Mouse (Mus musculus) megakaryocyte, embryonic 14.5 days (primary cell): ENCODE measurements around the gene Serpinb1c. TPM values are rescaled to one million over a fixed set of nuclear protein-coding genes. Genes with fewer than 3 reads are reported as not detected.
"Not testable (repeated sequence)": the region's sequence is repeated elsewhere in the genome, so short reads cannot be mapped to it uniquely, and the experiment has no call there.

Experiments
- H3K27me3 ChIP-seq: replicated peaks from 2 replicates; pipeline ENCODE3; 2012; ENCODE audit warnings: inconsistent platforms
- H3K36me3 ChIP-seq: replicated peaks from 2 replicates; pipeline ENCODE3; 2012; ENCODE audit warnings: low read length, inconsistent platforms, mixed read lengths
- H3K4me1 ChIP-seq: 2 replicates; pipeline ENCODE4 v1.6.1; 2012; ENCODE audit warnings: inconsistent platforms
- H3K4me3 ChIP-seq: replicated peaks from 2 replicates; pipeline ENCODE3; 2012; ENCODE audit warnings: moderate library complexity, mild to moderate bottlenecking, inconsistent platforms
- H3K9me3 ChIP-seq: 2 replicates; pipeline ENCODE4 v1.6.1; 2012; ENCODE audit warnings: inconsistent platforms
- FLI1 ChIP-seq: IDR thresholded peaks from 2 replicates; pipeline ENCODE4 v1.6.1; 2012; ENCODE audit warnings: low read length, inconsistent platforms, mixed read lengths
- GATA1 ChIP-seq: IDR thresholded peaks from 3 replicates; pipeline ENCODE4 v1.6.1; 2012; ENCODE audit warnings: mixed read lengths, low read length, inconsistent platforms, borderline replicate concordance
- polyA plus RNA-seq: library from polyadenylated mRNA; stranded (reverse); fragments of >175 nt; gene quantifications from 2 replicates; pipeline ENCODE4 v1.2.3, GENCODE M21; 2012; ENCODE audit warnings: low replicate concordance; ENCODE audit not compliant: insufficient read depth

The Serpinb1c gene
- polyA plus RNA-seq: not detected in 2 replicates

GRCm38 (mm10) chr13:32898111-32898510, at the start of gene Serpinb1c:
Gene Serpinb1c, minus strand, starts transcription at chr13:32898211.
- Histone ChIP-seq H3K9me3 (no peaks in the 10 kb centered on the region), H3K27me3 (peaks cover 12% of the 10 kb centered on the region), H3K36me3 (no peaks in the 10 kb centered on the region), H3K4me1 (peaks cover 10% of the 10 kb centered on the region), H3K4me3 (no peak within 1 kb of the TSS)
- TF ChIP-seq GATA1 (no peak), FLI1 (no peak)

GRCm38 (mm10) chr13:32939191-32939590, 41.2 kb upstream of the Serpinb1c start:
- not testable (repeated sequence) for H3K36me3 ChIP-seq, H3K27me3 ChIP-seq, H3K4me3 ChIP-seq, H3K9me3 ChIP-seq
- peaks cover 14% of the 10 kb centered on the region for H3K4me1 ChIP-seq

GRCm38 (mm10) chr13:32938275-32938674, 40.3 kb upstream of the Serpinb1c start:
- H3K27me3 ChIP-seq, H3K36me3 ChIP-seq, H3K9me3 ChIP-seq, H3K4me3 ChIP-seq: not testable (repeated sequence)
- peaks cover 16% of the 10 kb centered on the region for H3K4me1 ChIP-seq

DNA sequence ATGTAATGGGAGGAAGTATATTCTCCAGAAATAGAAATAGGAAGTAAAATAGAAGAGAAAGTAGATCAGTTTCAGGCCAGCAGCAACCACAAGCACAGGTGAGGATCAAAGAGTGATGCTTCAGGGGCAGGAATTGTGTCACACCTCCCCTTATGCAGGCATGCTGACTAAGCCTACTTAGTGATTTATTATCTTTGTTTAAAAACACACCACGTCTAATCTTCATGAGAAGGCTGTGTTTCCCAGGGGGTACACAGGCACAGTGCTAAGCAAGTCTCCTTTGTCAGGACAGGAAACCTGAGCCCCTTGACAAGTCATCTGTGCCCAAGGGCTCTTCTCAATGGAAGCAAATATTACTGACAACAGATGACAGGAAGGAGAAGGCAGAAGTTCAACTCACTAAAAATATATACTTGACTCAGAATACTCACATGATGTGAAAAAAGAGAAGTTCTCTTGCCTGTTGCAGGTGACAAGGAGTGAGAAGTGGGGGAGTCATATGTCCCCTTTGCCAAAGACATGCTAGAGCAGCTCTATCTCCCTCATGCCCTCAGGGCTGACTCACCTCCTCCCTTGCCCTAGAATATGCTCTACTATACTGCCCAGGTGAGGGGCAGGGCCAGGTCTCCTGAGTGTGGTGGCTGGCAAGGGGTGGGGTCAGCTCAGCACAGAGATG, 36.8 kb upstream of the Serpinb1c start:
- no peaks in the 10 kb centered on the region for H3K36me3 ChIP-seq
- H3K4me3 ChIP-seq: peak overlapping the region; percentile 33
- peaks cover 2% of the 10 kb centered on the region for H3K27me3 ChIP-seq
- H3K9me3 ChIP-seq: no peaks in the 10 kb centered on the region; the same call in 1 of the 2 replicates
- peaks cover 18% of the 10 kb centered on the region for H3K4me1 ChIP-seq
- TF ChIP-seq GATA1 (no peak), FLI1 (no peak)

- Histone ChIP-seq H3K4me1 (peaks cover 24% of the 10 kb centered on the region), H3K36me3 (no peaks in the 10 kb centered on the region), H3K4me3 (peak overlapping the region; percentile 65), H3K27me3 (peaks cover 4% of the 10 kb centered on the region), H3K9me3 (no peaks in the 10 kb centered on the region; the same call in 1 of the 2 replicates)
- TF ChIP-seq FLI1: no peak
- no peak for TF ChIP-seq GATA1
Measured at GRCm38 (mm10) chr13:32929107-32929750, 31.2 kb upstream of the Serpinb1c start.

- H3K4me3 ChIP-seq: no peak overlapping the region
- no peaks in the 10 kb centered on the region for H3K9me3 ChIP-seq
- TF ChIP-seq GATA1 (no peak), FLI1 (no peak)
- H3K36me3 ChIP-seq: no peaks in the 10 kb centered on the region
- peaks cover 21% of the 10 kb centered on the region for H3K4me1 ChIP-seq
- peaks cover 4% of the 10 kb centered on the region for H3K27me3 ChIP-seq
Measured at GRCm38 (mm10) chr13:32927241-32927640, 29.2 kb upstream of the Serpinb1c start.

- TF ChIP-seq GATA1: no peak
- no peak for TF ChIP-seq FLI1
- H3K4me3 ChIP-seq: no peak overlapping the region
- no peaks in the 10 kb centered on the region for H3K9me3 ChIP-seq
- peaks cover 4% of the 10 kb centered on the region for H3K27me3 ChIP-seq
- no peaks in the 10 kb centered on the region for H3K36me3 ChIP-seq
- peaks cover 21% of the 10 kb centered on the region for H3K4me1 ChIP-seq
Measured at GRCm38 (mm10) chr13:32926661-32927060, 28.6 kb upstream of the Serpinb1c start.

DNA sequence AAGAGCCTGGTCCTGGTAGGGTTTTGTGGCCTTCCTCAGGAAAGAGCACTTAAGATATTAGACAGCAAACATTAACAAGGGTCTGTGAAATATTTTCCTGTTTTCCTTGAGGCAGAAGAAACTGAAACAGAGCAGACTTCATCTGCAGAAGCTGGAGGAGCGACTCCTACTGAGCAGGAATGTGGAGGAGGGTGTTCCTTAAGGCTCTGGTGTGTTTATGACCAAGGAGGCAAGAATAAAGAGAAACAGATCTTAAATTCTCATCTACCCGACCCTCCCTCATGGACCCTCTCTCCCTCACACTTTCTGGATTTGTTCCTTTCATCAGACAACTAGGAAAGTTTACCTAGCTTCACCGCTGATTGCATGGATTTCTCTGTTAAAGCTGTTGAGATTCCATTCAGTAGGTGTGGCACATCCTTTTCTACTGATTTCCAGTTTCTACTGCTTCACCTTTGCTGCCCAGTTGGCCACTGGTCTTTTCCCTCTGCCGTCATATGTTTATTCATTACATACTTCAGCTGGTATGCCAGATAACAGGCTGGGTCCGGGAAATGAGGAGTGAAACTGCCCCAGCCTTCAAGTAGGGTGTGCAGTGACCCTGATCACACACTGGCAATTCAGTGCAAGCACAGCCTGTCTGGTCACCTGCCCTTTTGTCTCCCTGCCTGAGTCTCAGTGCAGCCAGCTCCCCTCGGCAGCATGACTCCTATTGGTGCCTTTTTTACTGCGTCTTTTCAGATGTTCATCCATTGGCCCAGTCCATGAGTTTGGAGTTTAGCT, 26.8 kb upstream of the Serpinb1c start:
- H3K4me3 ChIP-seq: no peak overlapping the region
- H3K27me3 ChIP-seq: peaks cover 4% of the 10 kb centered on the region
- H3K9me3 ChIP-seq: no peaks in the 10 kb centered on the region
- peaks cover 19% of the 10 kb centered on the region for H3K4me1 ChIP-seq
- TF ChIP-seq FLI1 (no peak), GATA1 (no peak)
- no peaks in the 10 kb centered on the region for H3K36me3 ChIP-seq

DNA sequence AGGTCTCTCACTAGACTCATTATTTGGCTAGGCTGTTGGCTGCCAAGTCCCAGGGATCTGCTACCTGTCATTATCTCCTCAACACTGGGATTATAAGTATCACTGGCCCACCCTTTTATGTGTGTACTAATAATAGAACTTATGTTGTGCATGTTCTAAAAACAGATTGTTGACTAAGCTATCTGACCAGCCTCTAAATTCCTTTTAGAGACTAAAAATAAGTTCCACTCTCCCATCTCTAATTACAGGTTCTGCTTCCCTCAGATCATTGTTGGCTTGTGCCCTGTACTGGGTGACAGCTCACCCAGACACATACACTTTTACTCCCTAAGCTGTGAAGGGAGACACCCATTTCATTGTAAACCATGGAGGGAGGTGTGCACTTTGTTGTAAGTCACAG, 24.6 kb upstream of the Serpinb1c start:
- Histone ChIP-seq H3K4me1 (peaks cover 6% of the 10 kb centered on the region; the same call in 1 of the 2 replicates), H3K36me3 (no peaks in the 10 kb centered on the region), H3K9me3 (peaks cover 6% of the 10 kb centered on the region), H3K27me3 (peaks cover 4% of the 10 kb centered on the region), H3K4me3 (no peak overlapping the region)
- TF ChIP-seq FLI1 (no peak), GATA1 (no peak)
